Mouse (Mus musculus): ENCODE data around the gene Tmem117. TPM values are rescaled to one million over a fixed set of nuclear protein-coding genes. Genes with fewer than 3 reads are reported as not detected.

The Tmem117 gene
- polyA plus RNA-seq, 1 experiment from 2014 or later: 3.8 TPM

DNA sequence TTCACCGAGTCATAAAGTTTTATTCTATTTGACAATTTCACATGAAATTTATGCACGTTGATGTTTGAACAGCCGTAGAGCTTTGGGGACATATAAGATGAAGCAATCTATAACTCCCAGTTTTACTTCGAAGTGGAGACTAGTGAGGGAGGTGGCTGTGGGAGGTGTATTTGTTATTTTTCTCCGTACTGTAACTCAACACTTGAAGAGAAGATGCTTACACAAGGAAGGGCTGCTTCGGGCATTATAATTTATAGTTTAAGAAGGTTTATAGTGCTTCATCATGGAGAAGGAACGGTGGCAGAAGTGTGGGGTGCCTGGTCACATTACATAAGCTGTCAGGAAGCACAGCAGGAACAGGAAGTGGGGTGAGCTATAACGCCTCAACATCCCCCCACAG is 164.4 kb downstream of the Tmem117 start:
- Histone ChIP-seq H3K9ac (replicated peaks) (no peak overlapping the region), H3K4me3 (replicated peaks) (no peak overlapping the region), H3K36me3 (no peaks in the 10 kb centered on the region), H3K4me2 (replicated peaks) (no peak overlapping the region), H3K9me3 (no peaks in the 10 kb centered on the region), H3K27ac (no peak overlapping the region), H3K4me1 (replicated peaks) (peaks cover 20% of the 10 kb centered on the region), H3K27me3 (no peaks in the 10 kb centered on the region)
- ATAC-seq: no peak
- 91% methylated on average over 8 of the region's 8 CpGs for WGBS

GRCm38 (mm10) chr15:94795484-94795883 is 166.5 kb downstream of the Tmem117 start:
- H3K9ac ChIP-seq (replicated peaks): no peak overlapping the region
- no peak overlapping the region for H3K27ac ChIP-seq
- no peaks in the 10 kb centered on the region for H3K9me3 ChIP-seq
- no peaks in the 10 kb centered on the region for H3K36me3 ChIP-seq
- no peak overlapping the region for H3K4me3 ChIP-seq (replicated peaks)
- H3K4me1 ChIP-seq (replicated peaks): peaks cover 20% of the 10 kb centered on the region
- H3K27me3 ChIP-seq: no peaks in the 10 kb centered on the region
- ATAC-seq: peak; percentile 37; the same call in 1 of the 2 replicates
- 53% methylated on average over 4 of the region's 4 CpGs for WGBS
- no peak overlapping the region for H3K4me2 ChIP-seq (replicated peaks)

GRCm38 (mm10) chr15:94798236-94798635 is 169.2 kb downstream of the Tmem117 start:
- Histone ChIP-seq H3K27me3 (no peaks in the 10 kb centered on the region), H3K9me3 (no peaks in the 10 kb centered on the region), H3K4me3 (replicated peaks) (no peak overlapping the region), H3K9ac (replicated peaks) (no peak overlapping the region), H3K36me3 (no peaks in the 10 kb centered on the region), H3K27ac (no peak overlapping the region), H3K4me1 (replicated peaks) (peaks cover 29% of the 10 kb centered on the region), H3K4me2 (replicated peaks) (no peak overlapping the region)
- no peak for ATAC-seq
- WGBS: 25% methylated on average over 3 of the region's 3 CpGs

DNA sequence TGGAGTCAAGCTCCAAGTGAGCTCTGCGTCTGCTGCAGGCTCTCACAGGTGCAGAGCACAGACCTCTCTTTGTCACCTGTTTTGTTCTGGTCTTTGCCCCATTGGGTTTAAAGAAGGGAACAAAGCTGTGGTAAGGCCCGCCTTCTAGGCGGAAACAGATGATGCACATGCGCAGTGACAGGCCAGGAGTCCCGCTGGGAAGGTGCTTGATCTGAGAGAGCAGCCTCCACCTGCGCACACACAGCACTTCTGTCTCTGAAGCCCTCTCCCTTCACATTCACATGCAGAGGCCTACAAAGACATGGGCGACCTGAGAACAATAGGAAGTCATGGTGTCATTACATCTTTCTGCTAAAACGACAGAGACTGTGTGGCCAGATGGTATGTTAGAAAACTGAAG is 172.4 kb downstream of the Tmem117 start:
- Histone ChIP-seq H3K27me3 (no peaks in the 10 kb centered on the region), H3K4me2 (replicated peaks) (no peak overlapping the region), H3K27ac (no peak overlapping the region), H3K36me3 (no peaks in the 10 kb centered on the region), H3K9me3 (no peaks in the 10 kb centered on the region), H3K9ac (replicated peaks) (no peak overlapping the region), H3K4me3 (replicated peaks) (no peak overlapping the region), H3K4me1 (replicated peaks) (peaks cover 29% of the 10 kb centered on the region)
- 67% methylated on average over 8 of the region's 8 CpGs for WGBS
- no peak for ATAC-seq

DNA sequence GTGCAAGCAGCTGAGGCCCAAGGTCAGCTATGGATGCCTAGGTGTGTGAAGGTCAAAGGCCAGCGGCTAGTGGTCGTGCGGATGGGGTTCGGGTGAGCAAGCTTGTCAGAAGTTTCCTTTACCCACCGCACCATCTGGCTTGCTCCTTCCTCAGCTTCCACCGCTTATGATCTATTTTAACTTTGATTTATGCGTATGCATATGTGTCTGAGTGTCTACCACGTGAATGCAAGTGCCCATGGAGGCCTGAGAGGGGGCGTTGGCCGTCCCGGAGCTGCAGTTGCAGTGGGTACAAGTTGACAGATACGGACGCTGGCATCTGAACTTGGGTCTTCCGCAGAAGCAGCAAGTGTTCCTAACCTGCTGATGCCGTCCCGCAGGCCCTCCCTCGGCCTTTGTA is 173.8 kb downstream of the Tmem117 start:
- Histone ChIP-seq H3K4me2 (replicated peaks) (no peak overlapping the region), H3K4me1 (replicated peaks) (peaks cover 29% of the 10 kb centered on the region), H3K9ac (replicated peaks) (no peak overlapping the region), H3K36me3 (no peaks in the 10 kb centered on the region), H3K27me3 (no peaks in the 10 kb centered on the region), H3K4me3 (replicated peaks) (no peak overlapping the region), H3K9me3 (no peaks in the 10 kb centered on the region), H3K27ac (no peak overlapping the region)
- 82% methylated on average over 17 of the region's 17 CpGs for WGBS
- no peak for ATAC-seq

- Histone ChIP-seq H3K4me2 (replicated peaks) (no peak overlapping the region), H3K36me3 (no peaks in the 10 kb centered on the region), H3K27ac (no peak overlapping the region), H3K9me3 (no peaks in the 10 kb centered on the region), H3K4me3 (replicated peaks) (no peak overlapping the region), H3K27me3 (no peaks in the 10 kb centered on the region), H3K4me1 (replicated peaks) (peaks cover 23% of the 10 kb centered on the region), H3K9ac (replicated peaks) (no peak overlapping the region)
- 50% methylated on average over 17 of the region's 17 CpGs for WGBS
- ATAC-seq: peak; percentile 91
These were observed 174.8 kb downstream of the Tmem117 start for GRCm38 (mm10) chr15:94803624-94804342.

DNA sequence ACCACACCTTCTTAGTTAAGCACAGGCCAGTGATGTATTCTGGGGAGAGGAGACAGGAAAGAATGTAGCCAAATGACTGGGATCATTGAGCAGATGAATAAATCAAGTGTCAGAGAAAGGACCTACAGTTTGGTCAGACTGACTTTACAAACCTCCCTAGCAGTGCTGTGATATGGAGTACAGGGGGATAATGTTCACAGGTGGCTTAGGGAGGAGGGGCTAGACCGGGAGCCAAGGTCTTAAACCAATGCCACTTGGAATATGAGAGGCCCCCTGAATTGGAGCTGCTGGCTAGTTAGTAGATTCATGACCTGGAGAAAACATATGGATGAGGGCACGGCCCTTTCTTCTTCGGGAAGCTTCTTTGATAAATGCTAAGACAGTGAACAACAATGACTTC is 177.0 kb downstream of the Tmem117 start:
- Histone ChIP-seq H3K4me3 (replicated peaks) (no peak overlapping the region), H3K36me3 (no peaks in the 10 kb centered on the region), H3K9ac (replicated peaks) (no peak overlapping the region), H3K9me3 (no peaks in the 10 kb centered on the region), H3K4me1 (replicated peaks) (peaks cover 23% of the 10 kb centered on the region), H3K4me2 (replicated peaks) (no peak overlapping the region), H3K27me3 (no peaks in the 10 kb centered on the region), H3K27ac (no peak overlapping the region)
- no peak for ATAC-seq
- 88% methylated on average over 3 of the region's 3 CpGs for WGBS

- H3K36me3 ChIP-seq: no peaks in the 10 kb centered on the region
- peak; percentile 62 for ATAC-seq
- no peak overlapping the region for H3K9ac ChIP-seq (replicated peaks)
- H3K9me3 ChIP-seq: no peaks in the 10 kb centered on the region
- WGBS: 41% methylated on average over 5 of the region's 5 CpGs
- no peaks in the 10 kb centered on the region for H3K27me3 ChIP-seq
- no peak overlapping the region for H3K4me2 ChIP-seq (replicated peaks)
- peaks cover 8% of the 10 kb centered on the region for H3K4me1 ChIP-seq (replicated peaks)
- H3K4me3 ChIP-seq (replicated peaks): no peak overlapping the region
- no peak overlapping the region for H3K27ac ChIP-seq
These were observed 182.5 kb downstream of the Tmem117 start for GRCm38 (mm10) chr15:94811550-94811949.

DNA sequence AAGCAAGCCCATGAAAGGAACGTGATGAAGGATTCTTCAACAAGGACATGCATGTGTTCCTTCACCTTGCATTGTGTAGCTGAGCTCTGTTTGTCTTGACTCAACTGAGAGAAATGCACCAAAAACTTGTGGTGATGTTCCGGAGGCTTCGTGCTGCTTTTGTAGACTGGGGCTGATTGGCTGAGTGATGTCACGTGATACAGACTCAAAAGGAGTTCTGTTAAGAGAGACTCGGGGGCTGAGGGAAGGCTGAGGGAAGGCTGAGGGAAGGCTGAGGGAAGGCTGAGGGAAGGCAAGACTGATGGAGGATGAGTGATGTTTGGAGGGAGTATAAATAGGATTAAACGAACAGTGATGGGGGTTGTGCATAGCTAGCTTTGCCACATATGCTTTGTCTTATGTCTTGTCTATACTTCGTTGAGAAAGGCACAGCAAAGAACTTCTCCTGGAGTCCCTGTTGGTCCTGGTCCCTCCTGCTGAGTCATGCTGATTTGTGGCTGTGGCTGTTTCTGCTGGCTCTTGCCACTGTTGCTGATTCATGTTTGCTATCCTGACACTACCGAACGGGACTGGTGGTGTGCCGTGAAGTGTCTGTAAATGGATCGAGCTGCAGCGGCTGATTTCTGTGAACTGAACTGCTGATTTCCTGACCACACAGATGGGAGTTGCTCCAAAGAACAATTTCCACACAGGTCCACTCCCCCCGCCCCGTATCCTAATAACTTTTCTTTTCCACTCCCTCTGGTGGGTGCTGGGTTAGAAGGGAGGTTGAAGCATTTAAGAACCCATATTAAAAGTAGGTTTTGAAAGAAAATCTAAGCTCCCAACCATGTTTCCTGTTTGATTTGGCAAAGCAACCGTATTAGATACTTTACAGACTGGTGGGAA is 185.4 kb downstream of the Tmem117 start:
- Histone ChIP-seq H3K4me1 (replicated peaks) (peaks cover 8% of the 10 kb centered on the region), H3K4me2 (replicated peaks) (no peak overlapping the region), H3K9me3 (no peaks in the 10 kb centered on the region), H3K27ac (no peak overlapping the region), H3K36me3 (no peaks in the 10 kb centered on the region), H3K27me3 (no peaks in the 10 kb centered on the region), H3K9ac (replicated peaks) (no peak overlapping the region), H3K4me3 (replicated peaks) (no peak overlapping the region)
- WGBS: 91% methylated on average over 15 of the region's 15 CpGs
- no peak for ATAC-seq

GRCm38 (mm10) chr15:94835634-94836033 is 206.6 kb downstream of the Tmem117 start:
- Histone ChIP-seq H3K4me1 (replicated peaks) (no peaks in the 10 kb centered on the region), H3K4me2 (replicated peaks) (no peak overlapping the region), H3K9ac (replicated peaks) (no peak overlapping the region), H3K27ac (no peak overlapping the region), H3K36me3 (no peaks in the 10 kb centered on the region), H3K4me3 (replicated peaks) (no peak overlapping the region), H3K9me3 (no peaks in the 10 kb centered on the region), H3K27me3 (no peaks in the 10 kb centered on the region)
- 90% methylated on average over 3 of the region's 3 CpGs for WGBS
- ATAC-seq: no peak

DNA sequence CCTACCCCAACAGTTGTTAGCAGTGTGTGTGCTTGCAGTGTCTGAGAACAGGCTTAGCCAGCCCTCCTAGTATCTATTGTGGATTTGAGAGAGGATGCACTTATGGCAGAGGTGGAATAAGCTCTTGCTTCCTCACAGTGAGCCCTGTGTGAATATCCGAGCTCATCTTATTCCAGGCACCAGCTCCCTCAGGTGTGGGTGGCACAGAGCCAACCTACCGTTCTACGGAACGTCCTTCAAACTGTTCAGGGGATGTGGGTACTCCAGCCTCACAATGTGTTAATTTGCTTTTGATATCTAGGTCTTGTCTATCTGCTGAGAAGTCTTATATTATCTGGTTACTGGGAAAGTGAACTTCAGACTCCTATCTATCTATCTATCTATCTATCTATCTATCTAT is 209.6 kb downstream of the Tmem117 start:
- Histone ChIP-seq H3K27me3 (no peaks in the 10 kb centered on the region), H3K4me3 (replicated peaks) (no peak overlapping the region), H3K27ac (no peak overlapping the region), H3K4me2 (replicated peaks) (no peak overlapping the region), H3K9ac (replicated peaks) (no peak overlapping the region), H3K9me3 (no peaks in the 10 kb centered on the region), H3K4me1 (replicated peaks) (no peaks in the 10 kb centered on the region), H3K36me3 (no peaks in the 10 kb centered on the region)
- 92% methylated on average over 4 of the region's 4 CpGs for WGBS
- ATAC-seq: no peak

DNA sequence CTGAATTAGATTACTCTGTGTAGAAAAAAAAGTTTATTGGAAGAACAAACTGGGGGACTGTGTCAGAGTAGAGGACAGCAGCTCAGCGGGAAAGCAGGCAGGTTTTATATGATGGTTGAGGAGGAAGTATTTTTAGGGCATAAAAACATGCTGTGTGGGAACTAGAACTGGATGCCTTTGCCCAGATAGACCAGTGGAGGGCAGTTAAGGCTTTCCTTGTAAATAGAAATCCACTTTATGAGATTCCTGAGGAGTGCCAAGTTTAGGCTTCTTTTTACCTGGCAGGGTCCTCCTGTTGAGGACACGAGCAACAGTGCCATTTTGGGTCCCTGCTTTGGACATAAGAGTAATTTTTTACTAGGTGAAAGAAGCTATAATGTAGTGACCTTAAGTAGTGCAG is 218.5 kb downstream of the Tmem117 start:
- WGBS: 85% methylated on average over 2 of the region's 2 CpGs
- Histone ChIP-seq H3K36me3 (no peaks in the 10 kb centered on the region), H3K4me2 (replicated peaks) (no peak overlapping the region), H3K4me3 (replicated peaks) (no peak overlapping the region), H3K9me3 (no peaks in the 10 kb centered on the region), H3K27ac (no peak overlapping the region), H3K9ac (replicated peaks) (no peak overlapping the region), H3K4me1 (replicated peaks) (no peaks in the 10 kb centered on the region), H3K27me3 (no peaks in the 10 kb centered on the region)
- no peak for ATAC-seq
